1 mouse cellular context compared by ENCODE assay signal in the genomic region with DNA sequence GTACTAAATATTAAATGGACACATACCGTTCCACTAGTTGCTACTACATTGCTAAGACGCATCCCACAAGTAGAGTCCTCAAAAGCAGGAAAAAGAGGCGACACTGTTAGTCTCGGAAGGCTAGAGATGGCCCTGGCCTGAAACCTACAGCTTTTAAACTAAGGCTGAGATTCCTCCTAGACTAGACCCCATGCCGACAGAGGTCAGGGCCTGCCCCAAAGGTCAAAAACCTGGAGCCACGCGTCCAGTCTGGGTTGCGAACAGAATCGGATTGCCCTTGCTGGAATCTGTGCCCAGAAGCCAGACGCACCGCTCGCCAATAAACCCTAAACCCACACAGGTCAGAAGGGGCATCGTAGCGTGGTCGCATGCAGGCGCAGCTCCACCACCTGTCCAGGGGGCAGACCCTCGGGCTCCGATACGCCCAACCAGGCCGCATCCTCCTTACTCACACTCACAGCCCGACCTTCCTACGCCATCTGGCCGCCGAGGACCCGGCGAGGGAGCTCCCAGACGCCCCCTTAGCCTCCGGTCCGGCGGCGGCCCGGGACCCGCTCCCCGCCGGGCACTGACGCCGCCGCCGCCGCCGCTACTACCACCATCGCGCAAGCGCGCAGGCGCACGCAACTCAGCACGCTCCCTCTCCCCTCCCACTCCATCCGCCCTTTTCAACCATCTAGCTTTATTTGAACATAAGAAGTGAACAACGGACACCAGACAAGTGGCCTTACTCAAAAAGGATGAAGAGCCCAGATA.
A peak's percentile ranks its signal among the peaks of the same experiment; 100 is the strongest.
TF ChIP-seq lines count a peak whose summit lies in the region.

TSS of gene Zfp106 (minus strand) at position 609 of the 756 bp plus-strand sequence.

TF ChIP-seq in MEL, 35 proteins besides CTCF, POLR2A, EP300 and RAD21 (continued from another document):
- TF ChIP-seq UBTF (IDR thresholded peaks at IDR 0.05; ENCODE audit: borderline replicate concordance, insufficient read depth, low read depth, low read length) (no peak), MEF2A (IDR thresholded peaks at IDR 0.05; ENCODE audit: extremely low read depth, insufficient replicate concordance, low read depth, low read length, poor library complexity, severe bottlenecking) (no peak), GABPA (IDR thresholded peaks at IDR 0.05; ENCODE audit: low read depth, low read length) (no peak), CHD1 (IDR thresholded peaks at IDR 0.05; ENCODE audit: low read depth, low read length) (no peak), USF2 (IDR thresholded peaks at IDR 0.05; ENCODE audit: borderline replicate concordance in 1 of 2, insufficient read depth in 1 of 2, low read depth in 1 of 2, low read length in 2 of 2) (no peak), MXI1 (IDR thresholded peaks at IDR 0.05; ENCODE audit: low read depth, low read length) (peak; percentile 71), POLR2AphosphoS2 (IDR thresholded peaks at IDR 0.05; ENCODE audit: low read length) (peak; percentile 64; the same call in 1 of the 2 replicates), TBP (IDR thresholded peaks at IDR 0.05; ENCODE audit: low read depth, low read length) (peak; percentile 83), ELF1 (IDR thresholded peaks at IDR 0.05; ENCODE audit: low read depth, low read length) (0 out of 2 replicates have a peak, but pooled peaks have one; percentile 27), MYC (IDR thresholded peaks at IDR 0.05; ENCODE audit: low read depth, low read length) (peak; percentile 73), SIN3A (IDR thresholded peaks at IDR 0.05; ENCODE audit: low read length) (peak; percentile 86), SMC3 (IDR thresholded peaks at IDR 0.05; ENCODE audit: low read depth, low read length) (no peak), ZNF384 (IDR thresholded peaks at IDR 0.05; ENCODE audit: low read depth, low read length) (peak; percentile 60; the same call in 1 of the 2 replicates), E2F4 (IDR thresholded peaks at IDR 0.05; ENCODE audit: borderline replicate concordance, low read depth, low read length) (no peak)
